Mouse (Mus musculus) neural tube, embryonic 11.5 days (tissue): ENCODE data around the gene Plxna1. TPM values are rescaled to one million over a fixed set of nuclear protein-coding genes. Genes with fewer than 3 reads are reported as not detected.

Experiments used
- ATAC-seq: fragments of 200-750 bp; cut with Nextera tagmentation; 2 replicates; pipeline ENCODE4 v1.8.0; 2017; ENCODE audit warnings: moderate number of reproducible peaks, mild to moderate bottlenecking, moderate TSS enrichment, moderate library complexity; ENCODE audit not compliant: insufficient read depth, low FRiP score, low TSS enrichment
- DNase-seq: peaks from one replicate; pipeline ENCODE4 v3.0.0-alpha.2; 2015; ENCODE audit warnings: low spot score
- H3K27ac ChIP-seq: fragments of 300-500 bp; sonication (generic); 2 replicates; pipeline ENCODE4 v1.5.1; 2014; ENCODE audit warnings: low read depth, mild to moderate bottlenecking, low read length
- H3K27me3 ChIP-seq: fragments of 300-500 bp; sonication (generic); 2 replicates; pipeline ENCODE4 v1.6.1; 2014; ENCODE audit warnings: mild to moderate bottlenecking, low read length, mixed read lengths; ENCODE audit not compliant: control insufficient read depth, insufficient read depth
- H3K36me3 ChIP-seq: fragments of 300-500 bp; sonication (generic); 2 replicates; pipeline ENCODE4 v1.6.1; 2014; ENCODE audit warnings: mild to moderate bottlenecking, low read length, moderate library complexity, mixed read lengths; ENCODE audit not compliant: control insufficient read depth, insufficient read depth
- H3K4me1 ChIP-seq: fragments of 300-500 bp; sonication (generic); 2 replicates; pipeline ENCODE4 v1.6.1; 2014; ENCODE audit warnings: low read length, mixed read lengths; ENCODE audit not compliant: control insufficient read depth, insufficient read depth
- H3K4me2 ChIP-seq: fragments of 300-500 bp; sonication (generic); 2 replicates; pipeline ENCODE4 v1.6.1; 2014; ENCODE audit warnings: low read depth, mild to moderate bottlenecking, moderate library complexity
- H3K4me3 ChIP-seq: fragments of 300-500 bp; sonication (generic); 2 replicates; pipeline ENCODE4 v1.5.1; 2014; ENCODE audit warnings: low read depth, low read length
- H3K9ac ChIP-seq: fragments of 300-500 bp; sonication (generic); 2 replicates; pipeline ENCODE4 v1.6.1; 2014; ENCODE audit warnings: mild to moderate bottlenecking, low read length
- H3K9me3 ChIP-seq: fragments of 300-500 bp; sonication (generic); 2 replicates; pipeline ENCODE4 v1.6.1; 2016; ENCODE audit warnings: low read length; ENCODE audit not compliant: control insufficient read depth
- WGBS: fragments of 180-500 bp; shearing (Covaris S2); extraction: QIAGEN DNeasy Blood & Tissue Kit; methylation state at CpG from one replicate; pipeline ENCODE4 v1.1.7; 2014; 5-methylcytosine and 5-hydroxymethylcytosine counted together
- polyA plus RNA-seq: library from polyadenylated mRNA; unstranded; fragments of >200 nt; fragmentation: Nextera tagmentation; extraction: Ambion mirVana; gene quantifications from 2 replicates; pipeline ENCODE4 v1.2.1, GENCODE M21; 2014

Gene Plxna1
- polyA plus RNA-seq, 1 experiment from 2014 or later, result 38.3 TPM

GRCm38 (mm10) chr6:89304375-89305058 lies 57.9 kb downstream of the Plxna1 start:
- no peaks in the 10 kb centered on the region for H3K9me3 ChIP-seq
- H3K4me3 ChIP-seq, result no peak overlapping the region
- 74% methylated on average over 3 of the region's 3 CpGs for WGBS
- H3K4me1 ChIP-seq, result no peaks in the 10 kb centered on the region
- DNase-seq (no peak), ATAC-seq (no peak)
- no peaks in the 10 kb centered on the region for H3K36me3 ChIP-seq
- no peak overlapping the region for H3K9ac ChIP-seq
- no peaks in the 10 kb centered on the region for H3K27me3 ChIP-seq
- H3K27ac ChIP-seq, result no peak overlapping the region
- no peak overlapping the region for H3K4me2 ChIP-seq

GRCm38 (mm10) chr6:89299818-89300217 lies 62.6 kb downstream of the Plxna1 start:
- Histone ChIP-seq H3K36me3 (no peaks in the 10 kb centered on the region), H3K4me1 (no peaks in the 10 kb centered on the region), H3K4me2 (no peak overlapping the region), H3K4me3 (no peak overlapping the region), H3K27ac (no peak overlapping the region), H3K9ac (no peak overlapping the region), H3K27me3 (no peaks in the 10 kb centered on the region), H3K9me3 (no peaks in the 10 kb centered on the region)
- DNase-seq, result no peak
- no peak for ATAC-seq
- 80% methylated on average over 9 of the region's 9 CpGs for WGBS

- 67% methylated on average over 15 of the region's 15 CpGs for WGBS
- H3K9me3 ChIP-seq, result no peaks in the 10 kb centered on the region
- DNase-seq, result no peak
- H3K36me3 ChIP-seq, result no peaks in the 10 kb centered on the region
- no peaks in the 10 kb centered on the region for H3K27me3 ChIP-seq
- H3K4me1 ChIP-seq, result no peaks in the 10 kb centered on the region
- H3K4me3 ChIP-seq, result no peak overlapping the region
- no peak overlapping the region for H3K9ac ChIP-seq
- H3K4me2 ChIP-seq, result no peak overlapping the region
- H3K27ac ChIP-seq, result no peak overlapping the region
- ATAC-seq, result no peak
Observed at GRCm38 (mm10) chr6:89296909-89297695, 65.3 kb downstream of the Plxna1 start.

- no peak overlapping the region for H3K4me3 ChIP-seq
- 90% methylated on average over 8 of the region's 8 CpGs for WGBS
- no peak overlapping the region for H3K9ac ChIP-seq
- no peaks in the 10 kb centered on the region for H3K27me3 ChIP-seq
- H3K9me3 ChIP-seq, result no peaks in the 10 kb centered on the region
- no peak overlapping the region for H3K27ac ChIP-seq
- H3K36me3 ChIP-seq, result no peaks in the 10 kb centered on the region
- H3K4me1 ChIP-seq, result peaks cover 3% of the 10 kb centered on the region; the same call in 1 of the 2 replicates
- no peak for ATAC-seq
- no peak overlapping the region for H3K4me2 ChIP-seq
- no peak for DNase-seq
Observed at GRCm38 (mm10) chr6:89296001-89296709, 66.3 kb downstream of the Plxna1 start.

GRCm38 (mm10) chr6:89294621-89295020 lies 67.8 kb downstream of the Plxna1 start:
- Histone ChIP-seq H3K4me2 (no peak overlapping the region), H3K36me3 (no peaks in the 10 kb centered on the region), H3K4me3 (no peak overlapping the region), H3K9ac (no peak overlapping the region), H3K27ac (no peak overlapping the region), H3K4me1 (peaks cover 3% of the 10 kb centered on the region; the same call in 1 of the 2 replicates), H3K9me3 (no peaks in the 10 kb centered on the region), H3K27me3 (no peaks in the 10 kb centered on the region)
- no peak for ATAC-seq
- 20% methylated on average over 1 of the region's 1 CpGs for WGBS
- no peak for DNase-seq

GRCm38 (mm10) chr6:89291494-89291893 lies 70.9 kb downstream of the Plxna1 start:
- H3K4me3 ChIP-seq, result no peak overlapping the region
- ATAC-seq, result peak; percentile 72
- H3K4me1 ChIP-seq, result peaks cover 5% of the 10 kb centered on the region
- 0 out of 2 replicates have a peak overlapping the region, but pooled peaks have one; percentile 1 for H3K9ac ChIP-seq
- peak; percentile 37 for DNase-seq
- WGBS, result 22% methylated on average over 7 of the region's 7 CpGs
- no peaks in the 10 kb centered on the region for H3K27me3 ChIP-seq
- no peak overlapping the region for H3K4me2 ChIP-seq
- H3K27ac ChIP-seq, result no peak overlapping the region
- no peaks in the 10 kb centered on the region for H3K9me3 ChIP-seq
- H3K36me3 ChIP-seq, result no peaks in the 10 kb centered on the region

- 23% methylated on average over 6 of the region's 6 CpGs for WGBS
- H3K27ac ChIP-seq, result no peak overlapping the region
- no peaks in the 10 kb centered on the region for H3K9me3 ChIP-seq
- no peak for ATAC-seq
- no peak overlapping the region for H3K9ac ChIP-seq
- H3K27me3 ChIP-seq, result no peaks in the 10 kb centered on the region
- peaks cover 6% of the 10 kb centered on the region for H3K4me1 ChIP-seq
- H3K36me3 ChIP-seq, result no peaks in the 10 kb centered on the region
- no peak overlapping the region for H3K4me3 ChIP-seq
- no peak for DNase-seq
- H3K4me2 ChIP-seq, result no peak overlapping the region
Observed at GRCm38 (mm10) chr6:89288156-89288555, 74.3 kb downstream of the Plxna1 start.

- WGBS, result 50% methylated on average over 6 of the region's 6 CpGs
- no peaks in the 10 kb centered on the region for H3K27me3 ChIP-seq
- no peak overlapping the region for H3K4me3 ChIP-seq
- DNase-seq, result peak; percentile 63
- H3K36me3 ChIP-seq, result no peaks in the 10 kb centered on the region
- no peak overlapping the region for H3K4me2 ChIP-seq
- H3K27ac ChIP-seq, result no peak overlapping the region
- peaks cover 6% of the 10 kb centered on the region for H3K4me1 ChIP-seq
- H3K9me3 ChIP-seq, result no peaks in the 10 kb centered on the region
- no peak overlapping the region for H3K9ac ChIP-seq
- peak; percentile 51 for ATAC-seq
Observed at GRCm38 (mm10) chr6:89286700-89287428, 75.6 kb downstream of the Plxna1 start.
